Mouse (Mus musculus) testis, postnatal 10 days (tissue): ENCODE results near the gene Tctex1d4.

Experiments used
- DNase-seq: peaks from one replicate; pipeline ENCODE4 v3.0.0; 2021; ENCODE audit warnings: low spot score

The Tctex1d4 gene

DNA sequence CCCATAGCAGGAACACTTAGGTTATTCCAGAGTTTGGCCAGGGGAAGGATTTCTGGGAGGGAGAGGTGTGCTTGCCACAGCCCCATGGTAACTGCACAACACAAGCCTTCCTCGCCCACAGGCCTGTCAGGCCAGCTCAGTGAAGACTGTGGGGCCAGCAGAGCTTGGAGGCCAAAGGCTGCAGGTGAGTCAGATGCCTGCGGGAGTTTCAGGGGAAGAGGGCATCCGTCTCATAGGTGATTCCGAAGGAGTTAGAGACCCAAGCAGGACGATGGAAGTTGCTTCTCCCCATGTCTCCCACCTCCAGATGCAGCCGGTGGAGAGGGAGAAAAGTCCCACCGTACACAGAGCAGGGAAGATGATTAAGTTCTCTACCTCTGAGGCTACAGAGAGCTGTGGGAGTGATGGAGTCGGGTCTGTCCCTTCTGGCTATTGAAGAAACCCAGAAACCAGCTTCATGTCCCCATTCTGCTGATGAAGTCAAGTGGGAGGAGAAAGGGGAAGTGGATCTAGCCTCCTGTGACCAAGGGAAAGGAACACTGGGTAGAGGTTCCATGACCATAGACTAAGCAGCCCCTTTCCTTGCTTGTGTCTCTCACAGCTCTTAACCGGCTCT is at the start of gene Tctex1d4:
TSS of gene Tctex1d4 (plus strand) at position 120 of the 616 bp plus-strand sequence.
- DNase-seq: peak; percentile 42

DNA sequence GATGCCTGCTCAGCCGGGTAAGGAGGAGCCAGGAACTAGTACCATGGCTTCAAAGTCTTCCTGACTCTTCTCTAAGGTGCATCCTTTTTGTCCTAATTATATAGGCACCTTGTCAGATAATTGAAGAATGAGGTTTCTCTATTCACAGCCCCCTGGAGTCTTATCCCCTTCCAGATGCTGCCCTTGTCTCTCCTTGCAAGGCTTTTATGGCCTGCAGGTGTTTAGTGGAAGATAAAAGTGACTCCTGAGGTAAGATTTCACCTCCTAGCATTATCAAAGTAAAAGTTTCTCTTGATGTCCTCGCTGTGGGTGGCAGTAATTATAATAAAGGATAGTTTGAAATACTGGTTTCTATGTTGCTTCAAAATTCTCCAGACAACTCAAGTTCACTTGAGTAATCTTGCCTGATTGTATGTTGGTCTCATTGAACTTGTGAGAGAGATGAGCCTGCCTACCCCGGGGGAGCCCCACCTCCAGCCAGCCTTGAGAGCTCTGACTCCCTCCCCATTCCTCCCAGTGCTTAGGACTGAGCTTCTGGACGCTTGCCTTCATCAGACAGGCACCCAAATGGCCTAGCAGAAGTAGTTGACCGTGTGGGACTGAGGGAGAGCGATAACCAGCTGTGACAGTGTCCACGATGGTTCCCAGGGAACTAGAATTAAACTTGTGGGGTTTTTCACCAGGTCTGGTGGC is 38.5 kb upstream of the Tctex1d4 start:
- DNase-seq: no peak

DNA sequence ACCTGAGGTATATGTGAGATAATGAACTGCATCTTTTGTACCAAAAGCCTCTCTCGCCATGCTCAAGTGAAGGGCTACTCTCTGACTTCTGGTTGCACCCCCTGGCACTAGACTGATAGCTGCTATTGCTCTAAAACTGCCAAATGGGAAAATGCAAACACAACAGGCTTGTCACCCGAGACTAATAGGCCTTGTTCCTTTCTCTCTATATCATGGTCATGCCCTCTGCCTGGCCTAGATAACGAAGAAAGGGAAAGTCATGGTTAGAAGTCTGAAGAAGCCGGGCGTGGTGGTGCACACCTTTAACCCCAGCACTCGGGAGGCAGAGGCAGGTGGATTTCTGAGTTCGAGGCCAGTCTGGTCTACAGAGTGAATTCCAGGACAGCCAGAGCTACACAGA is 36.0 kb upstream of the Tctex1d4 start:
- no peak for DNase-seq

DNA sequence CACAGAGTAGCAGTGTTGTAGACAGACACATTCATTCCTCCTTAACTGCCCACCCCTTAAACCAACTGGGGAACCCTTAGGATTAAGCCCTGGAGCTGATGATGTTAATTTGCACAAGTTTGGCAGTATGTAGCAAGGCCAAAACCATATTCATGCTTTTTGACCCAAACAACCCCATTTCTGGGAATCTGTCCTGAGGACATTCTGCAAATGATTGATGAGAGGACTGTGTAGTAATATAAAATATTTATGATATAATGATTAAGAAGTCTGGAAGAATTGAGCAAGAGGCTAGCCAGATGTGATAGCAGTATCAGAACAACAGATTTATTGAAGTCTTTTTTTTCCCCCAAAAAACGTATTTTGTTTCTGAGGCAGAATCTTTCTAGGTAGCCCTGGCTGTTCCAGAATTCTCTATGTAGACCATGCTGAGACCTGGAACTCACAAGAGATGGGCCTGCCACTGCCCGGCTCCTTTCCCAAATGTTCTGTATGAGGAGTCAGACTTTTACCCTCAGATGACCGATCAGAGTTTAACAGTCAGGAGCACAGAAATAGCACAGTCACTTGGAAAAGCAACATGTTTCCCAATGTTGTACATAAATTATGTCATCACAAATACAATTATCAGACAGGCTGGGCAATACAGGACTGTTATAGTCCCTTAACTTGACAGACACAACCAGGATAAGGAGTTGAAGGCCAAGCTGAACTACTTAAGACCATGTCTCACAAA is 31.8 kb upstream of the Tctex1d4 start:
- DNase-seq: no peak

DNA sequence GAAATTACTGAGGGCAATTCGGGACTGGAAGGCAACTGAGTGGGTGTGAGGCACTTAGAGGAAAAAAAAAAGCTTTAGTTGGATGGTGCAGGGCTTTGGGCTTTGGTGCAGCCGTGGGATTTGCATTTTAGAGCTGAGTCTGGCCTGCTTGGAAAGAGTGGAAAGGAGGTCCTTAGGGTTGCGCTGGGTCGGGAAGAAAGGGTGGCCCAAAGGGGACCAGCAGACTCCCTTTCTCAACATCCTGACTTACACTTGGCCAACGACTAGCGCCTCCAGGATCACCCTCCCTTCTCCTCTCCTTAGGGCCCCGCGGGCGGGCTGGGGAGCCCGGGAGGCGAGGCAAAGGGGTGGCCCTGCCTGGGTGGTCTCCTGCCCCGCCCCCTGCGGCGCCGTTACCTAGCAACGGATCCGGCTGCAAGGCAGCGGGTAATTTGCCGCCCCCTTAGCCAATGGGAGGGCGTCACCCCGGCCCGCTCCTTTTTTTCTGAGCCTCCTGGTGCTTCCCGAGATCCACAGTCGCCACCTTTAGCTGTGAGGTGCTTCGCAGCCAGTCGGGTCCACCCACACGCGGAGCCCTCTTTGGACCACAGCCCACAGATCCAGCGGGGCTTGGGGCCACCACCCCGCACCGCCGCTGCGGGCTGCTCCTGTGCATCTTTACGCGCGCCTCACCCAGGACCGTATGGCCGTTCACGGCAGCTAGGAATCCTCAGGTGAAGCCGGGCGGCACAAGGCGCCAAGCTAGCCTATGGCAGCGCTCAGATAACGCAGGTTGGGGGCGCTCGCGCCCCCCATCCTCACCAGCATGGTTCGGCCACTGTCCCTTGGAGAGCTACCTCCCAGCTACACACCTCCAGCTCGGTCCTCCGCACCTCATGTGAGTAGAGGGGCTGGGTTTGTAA is 30.8 kb upstream of the Tctex1d4 start, which contains the start of gene Ptch2:
TSS of gene Ptch2 (plus strand) at position 525 of the 902 bp plus-strand sequence.
- peak; percentile 96 for DNase-seq

DNA sequence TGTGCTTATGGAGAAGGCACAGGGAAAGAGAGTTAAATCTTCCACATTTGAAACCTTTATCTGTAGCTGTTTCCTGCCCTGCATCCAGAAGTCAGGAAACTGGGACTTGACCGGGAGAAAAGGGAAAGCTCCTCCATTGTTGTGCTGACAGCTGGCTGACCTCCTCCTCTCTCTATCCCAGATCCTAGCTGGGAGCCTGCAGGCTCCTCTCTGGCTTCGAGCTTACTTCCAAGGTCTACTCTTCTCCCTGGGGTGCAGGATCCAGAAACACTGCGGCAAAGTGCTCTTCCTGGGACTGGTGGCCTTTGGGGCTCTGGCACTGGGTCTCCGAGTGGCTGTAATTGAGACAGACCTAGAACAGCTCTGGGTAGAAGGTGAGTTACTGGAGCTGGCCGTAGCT is 29.9 kb upstream of the Tctex1d4 start:
- DNase-seq: no peak

DNA sequence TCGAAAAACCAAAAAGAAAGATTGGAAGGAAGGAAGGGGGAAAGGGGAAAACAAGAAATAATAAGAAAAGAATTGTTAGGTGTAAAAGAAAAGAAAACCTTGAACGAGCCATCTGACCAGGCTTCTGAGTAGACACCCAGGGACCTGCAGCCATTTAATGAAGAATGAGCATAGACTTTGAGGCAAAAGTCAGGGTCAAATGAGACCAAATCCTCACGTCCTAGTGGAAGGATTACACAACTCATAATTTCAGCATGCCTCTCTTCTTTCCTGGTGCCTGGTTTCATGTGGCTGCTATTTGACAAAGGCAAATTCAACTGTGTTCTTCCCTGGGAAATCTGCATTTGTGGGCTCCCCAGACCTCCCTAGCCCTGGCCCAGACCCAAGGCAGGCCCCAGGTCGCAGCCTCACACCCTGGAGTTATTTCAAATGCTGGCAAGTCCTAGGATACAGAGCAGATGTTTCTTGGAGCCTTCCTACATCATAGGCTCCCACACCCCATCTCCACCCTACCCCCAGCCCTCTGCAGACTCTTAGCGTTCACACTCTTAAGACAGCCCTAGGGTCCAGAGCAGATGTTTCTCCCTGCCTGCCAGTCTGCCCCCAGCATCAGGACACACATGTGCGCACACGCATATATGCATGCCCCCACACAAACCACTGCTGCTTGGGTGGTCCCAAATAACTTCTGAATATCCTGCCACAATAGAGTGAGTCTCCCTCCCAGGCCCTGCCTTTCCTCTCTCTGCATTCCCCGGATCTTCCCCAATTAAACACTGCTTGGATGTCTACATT is 28.4 kb upstream of the Tctex1d4 start:
- DNase-seq: peak; percentile 52

DNA sequence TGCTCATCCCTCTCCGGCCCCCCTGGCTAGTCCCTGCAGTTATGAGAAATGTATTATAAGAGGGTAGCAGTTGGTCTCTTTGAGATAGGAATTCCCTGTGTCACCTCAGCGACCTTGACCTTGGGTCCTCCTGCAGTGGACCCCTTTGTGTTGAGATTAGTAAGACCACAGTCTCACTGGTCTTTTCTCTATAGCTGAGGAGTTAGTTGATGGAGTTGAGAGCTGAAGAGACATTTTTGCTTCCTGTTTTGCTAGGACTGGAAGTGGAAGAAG is 27.9 kb upstream of the Tctex1d4 start:
- DNase-seq: no peak

DNA sequence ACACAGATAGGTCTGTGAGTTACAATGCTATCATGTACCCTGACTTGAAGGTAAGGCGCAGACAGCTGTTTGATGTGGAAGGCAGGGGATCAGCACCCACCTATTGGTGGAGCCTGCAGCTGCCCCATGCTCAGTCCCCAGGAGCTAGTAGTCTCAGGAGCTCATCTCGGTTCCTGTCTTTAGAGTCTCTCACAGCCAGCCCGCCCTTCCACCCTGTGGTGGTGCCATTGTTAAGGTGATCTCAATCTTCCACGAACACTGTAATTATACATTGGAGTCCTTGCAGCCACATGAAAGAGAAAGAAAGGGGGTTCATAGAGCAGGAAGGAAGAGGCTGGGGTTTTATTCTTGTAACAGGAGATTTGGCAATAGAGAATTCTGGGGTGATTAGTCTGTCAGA is 26.6 kb upstream of the Tctex1d4 start:
- no peak for DNase-seq

DNA sequence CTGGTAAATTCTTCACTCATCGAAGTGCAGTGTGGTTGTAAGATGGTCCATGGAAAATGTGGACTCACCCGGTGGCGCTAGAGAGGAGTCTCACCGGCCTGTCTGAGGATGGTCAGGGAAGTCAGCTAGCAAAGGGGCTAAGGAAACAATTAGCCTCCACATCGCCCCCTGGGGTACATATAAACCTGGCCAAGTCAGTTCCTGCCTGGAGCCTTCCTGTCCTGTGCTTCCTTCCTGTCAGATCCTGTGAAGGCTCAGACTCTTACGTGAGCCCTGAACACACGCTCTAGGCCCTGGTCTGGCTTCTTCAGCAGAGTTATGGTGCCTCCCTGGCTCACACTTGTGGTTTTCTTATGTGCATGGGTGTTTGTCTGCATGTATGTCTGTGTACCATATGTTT is 25.4 kb upstream of the Tctex1d4 start:
- peak; percentile 62 for DNase-seq

DNA sequence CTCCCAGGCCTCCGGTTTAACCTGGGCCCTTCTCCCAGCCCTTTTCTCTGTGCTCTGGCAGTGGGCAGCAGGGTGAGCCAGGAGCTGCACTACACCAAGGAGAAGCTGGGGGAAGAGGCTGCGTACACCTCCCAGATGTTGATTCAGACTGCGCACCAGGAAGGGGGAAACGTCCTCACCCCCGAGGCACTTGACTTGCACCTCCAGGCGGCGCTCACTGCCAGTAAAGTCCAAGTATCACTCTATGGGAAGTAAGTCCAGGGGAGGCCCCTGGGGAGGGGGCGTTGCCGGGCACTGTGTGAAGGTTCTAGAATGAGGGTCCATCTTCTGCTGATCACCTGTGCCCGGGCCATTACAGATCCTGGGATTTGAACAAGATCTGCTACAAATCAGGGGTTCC is 21.9 kb upstream of the Tctex1d4 start:
- DNase-seq: no peak

DNA sequence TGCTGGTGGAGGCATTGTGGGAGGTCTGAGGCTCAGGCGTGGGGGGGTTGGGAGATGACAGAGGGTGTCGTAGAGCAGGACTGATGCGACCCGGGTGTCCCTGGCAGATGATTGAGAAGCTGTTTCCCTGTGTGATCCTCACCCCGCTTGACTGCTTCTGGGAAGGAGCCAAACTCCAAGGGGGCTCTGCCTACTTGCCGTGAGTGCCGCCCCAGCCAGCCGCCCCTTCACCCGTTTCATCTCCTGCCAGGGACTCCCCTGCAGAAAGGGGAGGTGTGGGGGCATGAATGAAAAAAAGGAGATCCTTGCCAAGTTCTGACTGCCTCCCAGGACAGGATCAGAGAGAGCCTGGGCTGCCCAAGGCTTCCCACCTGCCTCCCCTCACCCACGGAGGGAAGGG is 21.5 kb upstream of the Tctex1d4 start:
- DNase-seq: no peak

DNA sequence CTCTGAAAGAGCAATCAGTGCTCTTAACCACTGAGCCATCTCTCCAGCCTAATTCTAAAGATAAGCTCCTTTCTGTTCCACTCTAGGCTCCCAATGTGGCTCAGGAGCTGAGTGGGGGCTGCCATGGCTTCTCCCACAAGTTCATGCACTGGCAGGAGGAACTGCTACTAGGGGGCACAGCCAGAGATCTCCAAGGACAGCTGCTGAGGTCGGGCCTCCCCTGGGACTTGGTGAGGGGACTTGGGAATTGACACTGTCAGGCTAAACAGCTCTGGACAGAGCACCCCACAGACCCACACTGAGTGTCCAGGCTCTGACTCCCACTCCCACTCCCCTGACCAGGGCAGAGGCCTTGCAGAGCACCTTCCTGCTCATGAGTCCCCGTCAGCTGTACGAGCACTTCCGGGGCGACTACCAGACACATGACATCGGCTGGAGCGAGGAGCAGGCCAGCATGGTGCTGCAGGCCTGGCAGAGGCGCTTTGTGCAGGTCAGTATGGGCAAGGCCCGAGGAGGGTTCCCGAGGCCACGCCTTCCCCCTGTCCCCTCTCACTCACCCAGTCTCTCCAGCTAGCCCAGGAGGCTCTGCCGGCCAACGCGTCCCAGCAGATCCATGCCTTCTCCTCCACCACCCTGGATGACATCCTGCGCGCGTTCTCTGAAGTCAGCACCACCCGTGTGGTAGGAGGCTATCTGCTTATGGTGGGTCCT is 18.6 kb upstream of the Tctex1d4 start:
- peak; percentile 44 for DNase-seq

DNA sequence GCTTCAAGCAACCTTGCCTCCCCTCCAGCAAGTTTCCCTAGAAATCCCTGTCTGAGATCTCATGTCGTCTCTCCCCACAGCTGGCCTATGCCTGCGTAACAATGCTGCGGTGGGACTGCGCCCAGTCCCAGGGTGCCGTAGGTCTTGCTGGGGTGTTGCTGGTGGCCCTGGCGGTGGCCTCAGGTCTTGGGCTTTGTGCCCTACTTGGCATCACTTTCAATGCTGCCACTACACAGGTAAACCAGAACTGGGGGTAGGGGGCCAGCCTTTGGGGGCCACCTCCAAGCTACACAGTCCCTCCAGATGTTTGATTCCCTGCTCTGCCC is 18.1 kb upstream of the Tctex1d4 start:
- no peak for DNase-seq

DNA sequence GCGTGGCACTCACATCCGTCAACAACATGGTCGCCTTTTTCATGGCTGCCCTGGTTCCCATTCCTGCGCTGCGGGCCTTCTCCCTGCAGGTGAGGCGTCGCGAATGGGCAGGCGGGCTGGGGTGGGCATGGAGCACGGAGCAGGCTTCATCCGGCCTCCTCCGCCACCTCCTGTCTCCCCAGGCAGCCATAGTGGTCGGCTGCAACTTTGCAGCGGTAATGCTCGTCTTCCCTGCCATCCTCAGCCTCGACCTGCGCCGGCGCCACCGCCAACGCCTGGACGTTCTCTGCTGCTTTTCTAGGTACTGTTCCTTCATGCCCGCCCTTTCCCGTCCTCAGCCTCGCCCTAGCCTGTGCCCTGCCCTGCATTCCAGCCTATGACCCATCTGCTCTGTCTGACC is 17.3 kb upstream of the Tctex1d4 start:
- DNase-seq: no peak

DNA sequence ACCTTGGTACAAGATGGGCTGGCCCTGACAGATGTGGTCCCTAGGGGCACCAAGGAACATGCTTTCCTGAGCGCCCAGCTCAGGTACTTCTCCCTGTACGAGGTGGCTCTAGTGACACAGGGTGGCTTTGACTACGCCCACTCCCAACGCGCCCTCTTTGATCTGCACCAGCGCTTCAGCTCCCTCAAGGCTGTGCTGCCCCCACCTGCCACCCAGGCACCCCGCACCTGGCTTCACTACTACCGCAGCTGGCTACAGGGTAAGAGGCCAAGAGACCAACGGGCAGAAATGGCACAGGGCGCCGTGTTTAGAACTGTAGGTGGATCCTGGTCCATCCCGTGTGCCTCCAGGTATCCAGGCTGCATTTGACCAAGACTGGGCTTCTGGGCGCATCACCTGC is 16.3 kb upstream of the Tctex1d4 start:
- DNase-seq: no peak

DNA sequence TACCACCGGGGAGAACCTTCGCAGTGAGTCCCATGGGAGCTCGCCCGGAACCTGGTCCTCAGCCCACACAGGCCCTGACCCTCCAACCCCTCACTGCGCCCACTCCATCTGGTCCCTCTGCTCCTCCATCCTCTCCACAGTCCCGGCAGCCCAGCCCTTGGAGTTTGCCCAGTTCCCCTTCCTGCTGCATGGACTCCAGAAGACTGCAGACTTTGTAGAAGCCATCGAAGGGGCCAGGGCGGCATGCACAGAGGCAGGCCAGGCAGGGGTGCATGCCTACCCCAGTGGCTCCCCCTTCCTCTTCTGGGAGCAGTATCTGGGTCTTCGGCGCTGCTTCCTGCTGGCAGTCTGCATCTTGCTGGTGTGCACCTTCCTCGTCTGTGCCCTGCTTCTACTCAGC is 15.6 kb upstream of the Tctex1d4 start:
- no peak for DNase-seq

DNA sequence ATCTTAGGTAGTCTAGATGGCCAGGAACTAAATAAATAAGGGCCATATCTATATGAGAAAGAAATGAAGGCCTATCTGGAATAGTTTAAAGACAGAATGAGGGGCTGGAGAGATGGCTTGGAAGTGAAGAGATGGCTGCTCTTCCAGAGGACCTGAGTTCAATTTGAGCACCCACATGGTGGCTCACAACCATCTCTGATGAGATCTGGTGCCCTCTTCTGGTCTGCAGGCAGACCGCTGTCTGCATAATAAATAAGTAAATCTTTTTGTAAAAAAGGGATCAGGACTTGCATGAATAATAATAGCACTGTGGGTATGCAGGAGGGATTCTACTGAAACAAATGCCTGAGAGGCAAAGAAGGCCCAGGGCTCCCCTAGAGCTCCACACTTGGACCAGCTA is 13.4 kb upstream of the Tctex1d4 start:
- no peak for DNase-seq

DNA sequence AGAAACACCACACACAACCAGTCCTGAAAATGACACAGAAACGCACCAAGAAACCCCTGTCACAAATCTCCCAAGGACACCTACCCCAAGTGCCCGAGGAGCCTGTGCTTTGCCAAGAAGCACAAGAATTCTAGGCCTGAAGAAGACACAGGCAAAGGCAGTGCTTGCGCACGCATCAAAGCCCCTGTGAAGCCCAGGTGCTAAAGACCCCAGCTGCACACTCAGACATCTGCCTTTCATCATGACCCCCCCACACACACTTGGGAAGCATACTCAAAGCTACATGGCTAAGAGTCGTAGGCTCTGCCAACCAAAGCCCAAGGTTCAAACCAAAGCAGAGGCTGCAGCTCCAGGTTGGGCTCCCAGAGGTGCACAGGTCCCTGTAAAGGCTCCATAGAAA is 11.0 kb upstream of the Tctex1d4 start:
- DNase-seq: no peak

DNA sequence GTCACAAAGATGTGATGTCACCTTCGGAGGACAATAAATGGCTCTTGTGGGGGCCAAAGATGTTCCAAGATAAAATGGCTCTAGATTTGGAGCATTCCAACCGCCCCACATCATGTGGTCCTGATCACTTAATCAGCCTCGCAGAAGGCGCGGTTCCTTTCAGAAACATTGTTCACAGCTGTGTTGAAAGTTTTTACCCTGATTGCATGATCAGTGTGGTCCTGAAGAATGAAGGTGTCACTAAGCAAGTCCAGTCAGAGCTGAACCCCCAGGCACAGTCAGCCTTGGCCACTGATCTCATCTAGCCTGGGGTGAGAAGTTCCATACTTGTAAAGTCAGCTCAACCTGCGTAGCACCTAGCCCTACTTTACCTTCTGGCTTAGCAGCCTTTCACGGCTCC is 8.7 kb upstream of the Tctex1d4 start:
- no peak for DNase-seq

DNA sequence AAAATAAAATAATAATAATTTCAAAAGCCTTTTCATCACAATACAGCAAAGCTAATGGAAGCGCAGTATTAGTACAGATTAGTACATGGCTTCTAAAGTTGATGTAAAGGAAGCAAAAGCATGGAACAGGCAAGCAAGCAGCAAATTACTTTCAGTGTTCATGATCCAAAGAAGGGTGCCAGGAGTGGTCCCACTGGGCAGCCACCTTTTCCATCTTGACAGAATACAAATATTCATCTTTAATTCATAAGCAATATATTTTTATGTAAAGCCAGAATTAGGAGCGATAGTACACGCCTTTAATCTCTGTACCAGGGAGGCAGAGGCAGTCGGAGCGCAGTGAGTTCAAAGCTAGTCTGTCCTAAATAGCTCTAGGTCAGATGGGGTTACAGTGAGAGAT is 7.0 kb upstream of the Tctex1d4 start:
- DNase-seq: no peak
